Mouse (Mus musculus): ENCODE results near the gene BC025920. TPM values are rescaled to one million over a fixed set of nuclear protein-coding genes. Genes with fewer than 3 reads are reported as not detected.
A peak's percentile ranks its signal among the peaks of the same experiment; 100 is the strongest.

Gene BC025920
- total RNA-seq (2015): 1.7 and 2.0 TPM in 2 replicates
- total RNA-seq (2017): 2.3 and 2.4 TPM in 2 replicates

- peak; percentile 85 for ATAC-seq (ENCODE audit: poor library complexity, severe bottlenecking)
Measured at GRCm38 (mm10) chr10:81605974-81606751, at the start of gene BC025920. Gene BC025920 (plus strand): TSS chr10:81606270.

- no peak for ATAC-seq (ENCODE audit: poor library complexity, severe bottlenecking)
Measured at GRCm38 (mm10) chr10:81556282-81556681, 49.8 kb upstream of the BC025920 start.

DNA sequence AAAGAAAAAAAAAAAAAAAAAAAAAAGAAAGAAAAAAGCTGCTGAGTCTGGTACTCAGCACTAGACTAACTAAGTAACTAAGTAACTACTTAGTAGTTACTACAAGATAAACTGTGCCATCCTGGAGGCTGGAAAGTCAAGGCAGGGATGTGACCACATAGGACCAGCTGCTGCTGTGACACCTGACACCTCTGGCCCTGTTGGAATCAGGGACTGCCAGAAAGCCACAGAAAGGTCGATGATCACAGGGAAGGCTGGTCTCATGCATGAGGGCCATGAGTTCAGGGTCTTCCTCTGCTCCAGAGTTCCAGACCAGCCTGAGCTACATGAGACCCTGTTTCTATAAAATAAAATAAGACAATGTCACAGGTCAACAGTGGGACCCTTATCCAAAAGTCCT is 48.6 kb upstream of the BC025920 start:
- ATAC-seq (ENCODE audit: poor library complexity, severe bottlenecking): no peak

- ATAC-seq (ENCODE audit: poor library complexity, severe bottlenecking): peak; percentile 62
Measured at GRCm38 (mm10) chr10:81559163-81559626, 46.9 kb upstream of the BC025920 start, which contains the start of gene Aes. Gene Aes (plus strand): TSS chr10:81559488.

GRCm38 (mm10) chr10:81559627-81560539 is 46.2 kb upstream of the BC025920 start:
- ATAC-seq (ENCODE audit: poor library complexity, severe bottlenecking): peak; percentile 56

- peak; percentile 71 for ATAC-seq (ENCODE audit: poor library complexity, severe bottlenecking)
Measured at GRCm38 (mm10) chr10:81560719-81561459, 45.2 kb upstream of the BC025920 start.

DNA sequence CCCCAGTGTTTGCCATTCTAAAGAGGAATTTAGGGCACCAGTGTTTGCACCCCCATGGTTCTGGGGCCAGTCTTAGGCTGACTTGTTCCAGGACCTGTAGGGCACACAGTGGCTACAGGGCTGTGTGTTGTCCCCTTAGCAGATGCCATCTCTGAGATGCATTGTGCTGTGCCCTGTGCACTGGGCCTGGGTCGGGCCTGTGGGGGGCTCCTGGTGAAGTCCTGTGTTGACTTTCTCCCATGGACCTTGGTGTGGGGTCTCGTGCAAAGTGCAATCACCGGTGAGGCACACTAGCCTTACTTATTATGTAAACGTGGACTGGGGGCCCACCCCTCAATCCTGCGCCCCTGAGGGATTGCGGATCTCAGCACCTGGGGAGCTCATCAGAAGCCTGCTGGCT is 43.7 kb upstream of the BC025920 start:
- no peak for ATAC-seq (ENCODE audit: poor library complexity, severe bottlenecking)

DNA sequence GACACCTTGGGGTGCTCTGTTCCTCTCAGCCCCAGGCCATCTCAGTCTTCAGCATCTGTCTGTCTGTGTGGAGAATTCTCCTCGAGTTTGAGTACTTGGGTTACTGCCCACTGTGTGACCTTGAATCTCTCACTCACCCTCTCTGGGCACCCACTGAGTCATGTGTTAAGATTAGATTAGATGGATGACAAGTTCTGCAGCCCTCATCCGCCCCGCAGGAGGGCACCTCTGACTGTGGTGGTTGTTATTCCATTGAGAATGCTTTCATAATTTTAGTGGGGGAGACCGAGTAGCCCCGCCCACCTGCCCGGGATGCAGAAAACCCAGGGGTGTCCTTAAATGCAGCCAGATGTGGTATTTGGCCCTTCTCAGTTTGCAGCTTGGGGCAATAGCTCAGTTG is 42.6 kb upstream of the BC025920 start:
- no peak for ATAC-seq (ENCODE audit: poor library complexity, severe bottlenecking)

DNA sequence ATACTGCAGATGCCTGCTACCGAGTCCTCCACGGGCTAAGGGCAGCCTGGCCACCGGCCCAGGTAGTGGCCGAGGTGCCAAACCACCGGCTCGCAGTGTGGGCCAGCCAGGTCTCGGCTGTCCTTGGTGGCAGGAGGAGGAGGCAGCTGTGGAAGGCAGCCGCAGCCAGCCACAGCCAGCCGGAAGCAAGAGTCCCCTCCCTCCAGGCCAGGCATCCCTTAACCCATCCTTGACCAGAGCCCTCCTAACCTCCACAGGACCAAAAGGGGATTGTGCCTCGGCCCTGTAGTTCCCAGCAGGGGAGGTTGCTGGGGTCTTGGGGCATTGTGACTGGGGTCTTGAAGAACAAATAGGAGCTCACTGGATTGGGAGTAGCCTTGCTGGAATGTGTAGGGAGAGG is 41.9 kb upstream of the BC025920 start:
- ATAC-seq (ENCODE audit: poor library complexity, severe bottlenecking): 0 out of 2 replicates have a peak, but pooled peaks have one; percentile 6

DNA sequence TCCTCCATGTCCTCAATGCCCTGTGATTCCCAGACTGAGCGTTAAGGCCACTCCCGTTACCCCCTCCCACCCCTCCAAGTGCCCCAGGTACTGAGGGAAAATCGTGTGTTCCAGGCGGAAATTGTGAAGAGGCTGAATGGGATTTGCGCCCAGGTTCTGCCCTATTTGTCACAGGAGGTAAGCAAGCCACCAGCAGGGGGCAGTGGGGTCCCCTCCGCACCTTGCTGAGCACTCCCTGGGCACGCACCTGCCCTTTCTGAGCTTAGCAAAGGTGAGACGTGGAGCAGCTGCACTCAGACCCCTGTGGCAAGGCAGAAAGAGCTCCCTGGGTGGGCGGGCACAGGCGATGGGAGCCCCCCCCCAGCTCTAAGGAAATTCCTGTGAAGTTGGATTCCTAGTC is 41.3 kb upstream of the BC025920 start:
- ATAC-seq (ENCODE audit: poor library complexity, severe bottlenecking): no peak

DNA sequence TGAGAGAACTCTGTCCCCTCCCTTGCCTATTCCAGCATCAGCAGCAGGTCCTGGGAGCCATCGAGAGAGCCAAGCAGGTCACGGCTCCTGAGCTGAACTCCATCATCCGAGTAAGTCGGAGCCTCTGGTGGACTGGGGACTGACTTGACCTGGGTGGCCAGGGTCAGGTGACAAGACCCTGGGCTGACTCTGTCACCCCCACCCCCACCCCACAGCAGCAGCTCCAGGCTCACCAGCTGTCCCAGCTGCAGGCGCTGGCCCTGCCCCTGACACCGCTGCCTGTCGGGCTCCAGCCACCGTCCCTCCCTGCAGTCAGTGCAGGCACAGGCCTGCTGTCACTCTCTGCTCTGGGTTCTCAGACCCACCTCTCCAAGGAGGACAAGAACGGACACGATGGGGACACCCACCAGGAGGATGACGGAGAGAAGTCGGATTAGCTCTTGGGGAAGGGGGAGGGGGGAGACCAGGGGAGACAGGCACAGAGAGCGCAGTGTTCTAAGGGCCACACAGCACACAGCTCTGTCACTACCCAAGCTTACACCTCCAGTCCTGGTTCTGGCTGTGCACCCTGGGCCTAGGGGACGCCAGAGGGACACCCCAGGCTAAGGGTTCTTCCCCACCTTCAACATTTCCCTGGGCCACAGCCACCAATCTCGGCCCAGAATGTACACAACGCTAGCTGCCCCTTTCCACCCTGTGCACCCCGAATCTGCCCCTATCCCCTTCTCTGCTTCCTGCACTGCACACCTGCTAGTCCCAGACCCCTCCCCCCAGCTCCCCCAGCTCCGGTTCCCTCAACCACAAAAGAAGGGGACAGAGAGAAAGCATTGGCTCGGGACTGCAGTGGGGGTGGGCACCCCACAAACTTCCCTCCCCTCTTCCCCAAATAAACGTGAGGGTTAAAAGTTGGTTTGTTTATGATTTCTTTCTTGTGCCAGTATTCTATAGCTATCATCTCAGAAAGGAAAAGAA is 40.5 kb upstream of the BC025920 start:
- no peak for ATAC-seq (ENCODE audit: poor library complexity, severe bottlenecking)

- ATAC-seq (ENCODE audit: poor library complexity, severe bottlenecking): no peak
Measured at GRCm38 (mm10) chr10:81568381-81569191, 37.5 kb upstream of the BC025920 start.

GRCm38 (mm10) chr10:81569507-81570237 is 36.4 kb upstream of the BC025920 start:
- ATAC-seq (ENCODE audit: poor library complexity, severe bottlenecking): no peak

- no peak for ATAC-seq (ENCODE audit: poor library complexity, severe bottlenecking)
Measured at GRCm38 (mm10) chr10:81570238-81570800, 35.8 kb upstream of the BC025920 start.

GRCm38 (mm10) chr10:81570831-81571500 is 35.1 kb upstream of the BC025920 start:
- ATAC-seq (ENCODE audit: poor library complexity, severe bottlenecking): peak; percentile 66

DNA sequence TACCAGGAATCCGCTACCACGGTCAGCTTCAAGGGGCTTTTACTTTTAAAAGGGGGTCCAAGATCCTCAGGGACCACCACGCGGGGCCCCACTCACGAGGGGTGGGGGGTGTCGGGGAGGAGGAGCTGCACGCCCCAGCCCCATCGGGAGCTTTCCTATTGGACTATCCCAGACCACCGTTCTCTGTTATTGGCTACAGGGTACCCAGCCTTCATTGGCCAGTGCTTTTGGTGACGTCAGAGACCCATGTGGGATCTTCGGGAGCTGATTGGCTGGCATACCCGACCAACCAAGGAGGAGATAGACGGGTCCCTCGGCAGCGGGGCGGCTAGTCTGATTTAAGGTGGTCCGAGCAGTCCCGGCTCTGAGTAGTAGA is 34.6 kb upstream of the BC025920 start:
- ATAC-seq (ENCODE audit: poor library complexity, severe bottlenecking): peak; percentile 85

DNA sequence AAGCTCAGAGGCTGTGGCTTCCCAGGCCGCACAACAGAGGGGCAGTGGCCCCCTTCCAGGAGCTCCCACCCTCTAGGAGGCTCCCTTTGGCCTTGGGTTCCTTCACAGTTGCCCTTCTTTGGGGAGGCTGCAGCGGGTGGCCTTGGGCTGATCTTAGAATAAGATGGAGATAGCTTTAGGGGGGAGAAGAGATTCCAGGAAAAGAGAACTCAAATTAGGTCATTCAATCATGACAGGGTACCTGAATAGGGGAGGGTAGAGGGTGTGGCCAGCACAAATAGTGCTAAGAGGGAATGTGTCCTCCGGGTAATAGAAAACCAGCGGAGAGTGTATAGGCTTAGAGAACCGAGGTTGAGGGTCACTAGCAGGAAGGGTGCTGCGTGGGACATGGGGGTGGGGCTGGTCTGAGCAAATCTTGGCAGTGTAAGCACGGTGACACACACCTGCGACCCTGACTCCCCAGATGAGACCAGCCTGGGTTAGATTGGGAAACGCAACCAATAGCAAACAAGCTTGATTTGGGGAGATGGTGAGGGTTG is 33.9 kb upstream of the BC025920 start:
- ATAC-seq (ENCODE audit: poor library complexity, severe bottlenecking): no peak
